Mouse (Mus musculus) heart, embryonic 11.5 days (tissue): ENCODE measurements around the gene Ddx39b. TPM values are rescaled to one million over a fixed set of nuclear protein-coding genes. Genes with fewer than 3 reads are reported as not detected.

Experiments used
- ATAC-seq: fragments of 200-750 bp; cut with Nextera tagmentation; replicated peaks from 2 replicates; pipeline ENCODE4 v1.8.0; 2017; ENCODE audit warnings: moderate library complexity; ENCODE audit not compliant: insufficient number of reproducible peaks, low FRiP score, low TSS enrichment
- H3K27ac ChIP-seq: fragments of 300-500 bp; sonication (generic); 2 replicates; pipeline ENCODE4 v1.5.1; 2014; ENCODE audit warnings: mild to moderate bottlenecking, low read depth, low read length
- H3K27me3 ChIP-seq: fragments of 300-500 bp; sonication (generic); 2 replicates; pipeline ENCODE4 v1.6.1; 2014; ENCODE audit warnings: mild to moderate bottlenecking, low read length, mixed read lengths; ENCODE audit not compliant: control insufficient read depth, insufficient read depth
- H3K36me3 ChIP-seq: fragments of 300-500 bp; sonication (generic); 2 replicates; pipeline ENCODE4 v1.6.1; 2014; ENCODE audit warnings: mild to moderate bottlenecking, low read length, moderate library complexity, mixed read lengths; ENCODE audit not compliant: control insufficient read depth, insufficient read depth
- H3K4me1 ChIP-seq: fragments of 300-500 bp; sonication (generic); 2 replicates; pipeline ENCODE4 v1.6.1; 2014; ENCODE audit warnings: low read length; ENCODE audit not compliant: control insufficient read depth, insufficient read depth
- H3K4me2 ChIP-seq: fragments of 300-500 bp; sonication (generic); 2 replicates; pipeline ENCODE4 v1.6.1; 2014; ENCODE audit warnings: mild to moderate bottlenecking, moderate library complexity
- H3K4me3 ChIP-seq: fragments of 300-500 bp; sonication (generic); 2 replicates; pipeline ENCODE4 v1.5.1; 2014; ENCODE audit warnings: low read depth, low read length
- H3K9ac ChIP-seq: fragments of 300-500 bp; sonication (generic); 2 replicates; pipeline ENCODE4 v1.6.1; 2014; ENCODE audit warnings: mild to moderate bottlenecking, low read depth, low read length, moderate library complexity
- H3K9me3 ChIP-seq: fragments of 300-500 bp; sonication (generic); replicated peaks from 2 replicates; pipeline ENCODE4 v1.6.1; 2016; ENCODE audit warnings: low read length; ENCODE audit not compliant: control insufficient read depth
- WGBS: fragments of 180-500 bp; shearing (Covaris S2); extraction: QIAGEN DNeasy Blood & Tissue Kit; methylation state at CpG from one replicate; pipeline ENCODE4 v1.1.7; 2014; ENCODE audit not compliant: insufficient replicate concordance; 5-methylcytosine and 5-hydroxymethylcytosine counted together
- polyA plus RNA-seq: library from polyadenylated mRNA; unstranded; fragments of >200 nt; fragmentation: Nextera tagmentation; extraction: Ambion mirVana; gene quantifications from 2 replicates; pipeline ENCODE4 v1.2.1, GENCODE M21; 2014

Gene Ddx39b
- polyA plus RNA-seq, 1 experiment from 2014 or later, result 318 TPM

DNA sequence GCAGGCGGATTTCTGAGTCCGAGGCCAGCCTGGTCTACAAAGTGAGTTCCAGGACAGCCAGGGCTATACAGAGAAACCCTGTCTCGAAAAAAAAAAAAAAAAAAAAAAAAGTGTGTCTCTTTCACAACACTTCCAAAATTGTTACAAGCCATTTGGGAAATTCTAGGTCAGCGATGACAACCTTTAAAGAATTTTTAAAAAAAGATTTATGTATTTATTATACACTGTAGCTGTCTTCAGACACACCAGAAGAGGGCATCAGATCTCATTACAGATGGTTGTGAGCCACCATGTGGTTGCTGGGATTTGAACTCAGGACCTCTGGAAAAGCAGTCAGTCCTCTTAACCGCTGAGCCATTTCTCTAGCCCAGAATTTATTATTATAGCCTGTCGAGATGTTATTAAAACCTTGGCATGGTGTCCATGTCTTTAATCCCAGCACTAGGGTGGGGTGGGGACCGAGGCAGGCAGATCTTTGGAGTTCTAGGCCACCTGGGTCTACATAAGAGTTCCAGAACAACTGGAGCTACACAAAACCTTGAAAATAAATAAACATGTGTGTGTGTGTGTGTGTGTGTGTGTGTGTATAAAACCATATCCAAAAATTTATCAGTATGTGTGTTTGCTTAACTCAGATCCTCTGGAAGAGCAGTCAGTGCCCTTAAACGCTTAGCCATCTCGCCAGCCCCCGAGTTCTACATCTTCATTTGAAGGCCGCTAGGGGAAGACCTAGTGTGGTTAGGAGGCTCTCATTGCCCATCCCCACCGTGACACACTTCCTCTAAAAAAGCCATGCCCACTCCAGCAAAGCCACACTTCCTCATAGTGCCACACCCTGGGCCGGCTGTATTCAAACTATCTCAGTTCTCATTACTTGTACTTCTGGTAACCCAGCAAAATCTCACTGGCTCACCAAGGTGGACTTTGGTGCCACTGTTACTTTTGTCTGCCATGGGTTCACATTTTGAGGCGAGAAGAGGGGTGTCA is 17.2 kb downstream of the Ddx39b start:
- WGBS, result 51% methylated on average over 13 of the region's 14 CpGs
- no peak overlapping the region for H3K4me3 ChIP-seq
- H3K27ac ChIP-seq, result no peak overlapping the region
- ATAC-seq, result no peak
- H3K4me1 ChIP-seq, result no peaks in the 10 kb centered on the region
- H3K36me3 ChIP-seq, result peaks cover 6% of the 10 kb centered on the region; the same call in 1 of the 2 replicates
- peaks cover 25% of the 10 kb centered on the region for H3K27me3 ChIP-seq
- H3K4me2 ChIP-seq, result peak overlapping the region; percentile 52; the same call in 1 of the 2 replicates
- H3K9ac ChIP-seq, result no peak overlapping the region
- no peaks in the 10 kb centered on the region for H3K9me3 ChIP-seq

DNA sequence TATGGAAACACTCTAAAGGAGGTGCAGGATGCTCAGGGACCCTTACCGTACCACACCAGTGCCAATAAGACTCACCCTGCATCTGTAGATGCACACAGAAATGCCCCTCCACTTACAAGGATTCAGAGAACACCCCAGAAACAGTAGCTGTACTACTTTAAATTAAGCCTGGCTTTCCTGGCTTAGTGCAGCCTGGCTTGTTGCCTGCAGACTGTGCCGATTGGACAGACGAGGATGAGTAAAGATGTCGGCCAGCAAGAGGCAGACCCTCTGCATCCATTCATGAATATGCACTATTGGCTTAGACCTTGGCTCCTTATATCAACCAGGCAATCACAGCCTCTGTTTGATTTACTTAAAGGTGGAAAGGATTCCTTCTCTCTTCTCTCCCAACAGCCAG is 18.1 kb downstream of the Ddx39b start:
- H3K27me3 ChIP-seq, result peaks cover 33% of the 10 kb centered on the region
- H3K4me1 ChIP-seq, result no peaks in the 10 kb centered on the region
- H3K9me3 ChIP-seq, result no peaks in the 10 kb centered on the region
- H3K4me2 ChIP-seq, result no peak overlapping the region
- 76% methylated on average over 4 of the region's 4 CpGs for WGBS
- H3K9ac ChIP-seq, result no peak overlapping the region
- ATAC-seq, result no peak
- H3K27ac ChIP-seq, result no peak overlapping the region
- no peaks in the 10 kb centered on the region for H3K36me3 ChIP-seq
- no peak overlapping the region for H3K4me3 ChIP-seq

DNA sequence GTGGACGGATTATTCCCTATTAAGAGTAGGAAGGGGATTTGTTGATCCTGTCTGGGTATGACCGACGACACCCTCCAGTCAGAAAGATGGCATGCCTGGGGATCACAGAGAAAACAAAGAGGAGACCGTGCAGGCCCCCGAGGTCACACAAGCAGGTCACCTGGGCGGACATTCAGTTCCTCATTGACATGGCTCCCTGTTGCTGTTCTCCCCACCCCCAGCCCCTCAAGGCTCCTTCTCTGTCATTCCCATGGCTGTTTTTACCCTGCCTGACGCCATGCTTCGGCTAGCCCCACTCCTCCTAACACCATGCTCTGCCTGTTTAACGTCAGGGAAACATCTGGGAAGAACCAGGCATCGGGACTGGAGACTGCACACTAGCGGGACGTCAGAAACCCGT is 20.1 kb downstream of the Ddx39b start:
- ATAC-seq, result no peak
- Histone ChIP-seq H3K4me3 (no peak overlapping the region), H3K9ac (no peak overlapping the region), H3K4me2 (no peak overlapping the region), H3K4me1 (no peaks in the 10 kb centered on the region), H3K27ac (no peak overlapping the region), H3K27me3 (peaks cover 36% of the 10 kb centered on the region), H3K9me3 (no peaks in the 10 kb centered on the region), H3K36me3 (no peaks in the 10 kb centered on the region)
- WGBS, result 69% methylated on average over 13 of the region's 13 CpGs

DNA sequence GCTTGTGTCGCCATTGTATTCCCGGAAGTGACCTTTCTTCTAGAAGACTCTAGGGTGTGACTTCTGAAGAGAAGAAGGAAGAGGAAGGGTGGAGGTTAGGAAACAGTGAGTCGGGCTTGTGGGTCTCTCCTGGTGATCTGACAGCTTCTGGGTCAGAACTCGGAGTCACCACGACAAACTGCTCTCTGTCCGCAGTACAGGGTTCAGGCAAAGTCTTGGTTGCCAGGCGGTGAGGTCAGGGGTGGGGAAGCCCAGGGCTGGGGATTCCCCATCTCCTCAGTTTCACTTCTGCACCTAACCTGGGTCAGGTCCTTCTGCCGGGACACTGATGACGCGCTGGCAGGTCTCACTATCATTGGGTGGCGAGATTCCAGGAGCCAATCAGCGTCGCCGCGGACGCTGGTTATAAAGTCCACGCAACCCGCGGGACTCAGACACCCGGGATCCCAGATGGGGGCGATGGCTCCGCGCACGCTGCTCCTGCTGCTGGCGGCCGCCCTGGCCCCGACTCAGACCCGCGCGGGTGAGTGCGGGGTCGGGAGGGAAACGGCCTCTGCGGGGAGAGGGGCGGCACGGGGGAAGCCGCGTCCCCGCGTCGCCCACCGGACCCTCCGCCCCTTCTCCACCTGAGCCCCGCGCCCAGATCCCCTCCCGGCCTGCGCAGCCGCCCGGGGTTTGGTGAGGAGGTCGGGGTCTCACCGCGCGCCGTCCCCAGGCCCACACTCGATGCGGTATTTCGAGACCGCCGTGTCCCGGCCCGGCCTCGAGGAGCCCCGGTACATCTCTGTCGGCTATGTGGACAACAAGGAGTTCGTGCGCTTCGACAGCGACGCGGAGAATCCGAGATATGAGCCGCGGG is 21.3 kb downstream of the Ddx39b start, which contains the start of gene H2-D1:
TSS of gene H2-D1 (plus strand) at position 67 of the 859 bp plus-strand sequence.
- peak within 1 kb of the TSS; percentile 73 for H3K4me3 ChIP-seq
- H3K4me2 ChIP-seq, result peak within 1 kb of the TSS; percentile 100
- peak within 1 kb of the TSS; percentile 67 for H3K9ac ChIP-seq
- peak; percentile 85 for ATAC-seq
- H3K27me3 ChIP-seq, result peaks cover 33% of the 10 kb centered on the region
- WGBS, result 1% methylated on average over 72 of the region's 73 CpGs
- H3K27ac ChIP-seq, result no peak within 1 kb of the TSS
- H3K4me1 ChIP-seq, result no peaks in the 10 kb centered on the region
- no peaks in the 10 kb centered on the region for H3K9me3 ChIP-seq
- H3K36me3 ChIP-seq, result no peaks in the 10 kb centered on the region

DNA sequence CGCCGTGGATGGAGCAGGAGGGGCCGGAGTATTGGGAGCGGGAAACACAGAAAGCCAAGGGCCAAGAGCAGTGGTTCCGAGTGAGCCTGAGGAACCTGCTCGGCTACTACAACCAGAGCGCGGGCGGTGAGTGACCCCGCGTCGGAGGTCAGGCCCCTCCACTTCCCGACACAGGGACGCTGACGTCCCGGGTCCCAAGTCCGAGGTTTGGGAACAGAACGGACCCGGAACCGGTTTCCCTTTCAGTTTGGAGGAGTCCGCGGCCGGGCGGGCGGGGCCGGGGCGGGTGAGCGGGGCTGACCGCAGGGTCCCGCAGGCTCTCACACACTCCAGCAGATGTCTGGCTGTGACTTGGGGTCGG is 22.0 kb downstream of the Ddx39b start:
- Histone ChIP-seq H3K4me2 (peak overlapping the region; percentile 100), H3K27me3 (peaks cover 33% of the 10 kb centered on the region), H3K27ac (no peak overlapping the region), H3K4me1 (no peaks in the 10 kb centered on the region), H3K9me3 (no peaks in the 10 kb centered on the region), H3K4me3 (peak overlapping the region; percentile 73), H3K9ac (peak overlapping the region; percentile 67; the same call in 1 of the 2 replicates), H3K36me3 (no peaks in the 10 kb centered on the region)
- WGBS, result 2% methylated on average over 31 of the region's 31 CpGs
- 0 out of 2 replicates have a peak, but pooled peaks have one; percentile 3 for ATAC-seq

DNA sequence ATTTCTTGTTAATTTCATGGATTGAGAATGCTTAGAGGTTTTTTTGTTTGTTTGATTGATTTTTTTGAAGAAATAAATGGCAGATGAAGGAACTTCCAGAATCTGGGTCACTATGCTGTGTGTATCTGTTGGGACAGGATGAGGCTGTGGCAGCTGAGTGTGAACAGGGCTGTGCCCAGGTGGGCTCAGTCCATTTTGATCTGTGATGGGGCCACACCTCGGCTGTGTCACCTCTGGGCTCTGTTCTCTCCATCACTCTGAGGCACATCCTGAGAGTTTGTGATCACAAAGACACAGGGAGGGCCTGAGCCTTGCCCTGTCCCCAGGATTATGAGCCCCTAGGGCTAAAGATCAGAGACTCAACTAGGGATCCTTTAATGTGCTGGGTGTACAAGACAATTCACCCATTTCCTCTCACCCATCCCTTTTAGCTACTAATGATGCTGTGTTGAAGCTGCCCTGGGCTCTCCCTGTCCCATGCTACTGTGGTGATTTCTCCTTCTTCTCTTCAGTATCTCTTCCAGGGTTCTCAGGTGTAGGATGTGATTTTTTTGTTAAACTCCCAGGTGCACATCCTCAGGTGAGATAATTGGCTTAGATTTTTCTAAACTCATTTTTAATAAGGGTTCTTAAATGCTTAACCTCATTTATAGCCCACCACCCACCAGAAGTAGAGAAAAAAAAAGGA is 26.0 kb downstream of the Ddx39b start:
- Histone ChIP-seq H3K36me3 (no peaks in the 10 kb centered on the region), H3K9me3 (no peaks in the 10 kb centered on the region), H3K4me3 (no peak overlapping the region), H3K9ac (no peak overlapping the region), H3K4me1 (no peaks in the 10 kb centered on the region), H3K27ac (no peak overlapping the region), H3K4me2 (no peak overlapping the region), H3K27me3 (peaks cover 22% of the 10 kb centered on the region)
- 39% methylated on average over 1 of the region's 1 CpGs for WGBS
- ATAC-seq, result no peak

DNA sequence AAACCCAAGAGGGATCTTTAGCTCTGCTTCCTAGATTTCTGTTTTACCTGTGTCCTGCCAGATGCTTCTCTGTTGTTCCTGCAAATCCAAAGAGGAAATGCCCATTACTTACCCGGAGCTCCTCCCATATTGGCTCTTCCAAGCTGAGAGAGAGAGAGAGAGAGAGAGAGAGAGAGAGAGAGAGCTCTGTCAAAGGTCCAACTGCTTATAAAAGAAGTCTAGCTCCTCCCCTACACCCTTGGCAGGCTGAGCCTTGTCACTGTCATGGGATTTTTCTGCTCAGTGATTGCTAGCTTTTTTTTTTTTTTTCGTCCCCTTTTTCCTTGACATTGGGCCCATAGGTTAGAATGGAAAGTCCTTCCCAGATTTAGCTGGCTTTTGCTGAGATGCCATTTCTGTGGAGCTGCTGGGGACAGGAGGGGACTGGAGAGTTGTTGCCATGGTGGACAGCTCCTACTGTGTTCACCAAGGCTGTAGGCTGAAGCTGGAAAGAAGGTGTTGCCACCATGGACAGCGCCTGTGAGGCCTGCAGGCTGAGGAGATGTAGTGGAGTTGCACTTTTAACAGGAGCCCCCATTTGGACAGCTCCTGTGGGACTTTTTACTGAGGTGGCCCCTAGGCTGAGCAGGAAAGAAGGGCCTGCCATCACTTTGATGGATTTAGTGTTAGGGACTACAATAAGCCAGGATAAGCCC is 28.3 kb downstream of the Ddx39b start:
- H3K27ac ChIP-seq, result no peak overlapping the region
- no peaks in the 10 kb centered on the region for H3K4me1 ChIP-seq
- no peak overlapping the region for H3K4me2 ChIP-seq
- H3K9ac ChIP-seq, result no peak overlapping the region
- no peak overlapping the region for H3K4me3 ChIP-seq
- 0 out of 2 replicates have a peak, but pooled peaks have one; percentile 42 for ATAC-seq
- no peaks in the 10 kb centered on the region for H3K36me3 ChIP-seq
- no peaks in the 10 kb centered on the region for H3K9me3 ChIP-seq
- peaks cover 3% of the 10 kb centered on the region for H3K27me3 ChIP-seq
- 23% methylated on average over 3 of the region's 3 CpGs for WGBS
